Mouse (Mus musculus) hindbrain, embryonic 13.5 days (tissue): ENCODE results near the gene Alg14. TPM values are rescaled to one million over a fixed set of nuclear protein-coding genes. Genes with fewer than 3 reads are reported as not detected.

Source experiments
- ATAC-seq: fragments of 200-750 bp; cut with Nextera tagmentation; 2 replicates; pipeline ENCODE4 v1.8.0; 2017; ENCODE audit warnings: moderate TSS enrichment; ENCODE audit not compliant: low FRiP score
- H3K27ac ChIP-seq: fragments of 300-500 bp; sonication (generic); 2 replicates; pipeline ENCODE4 v1.5.1; 2015; ENCODE audit warnings: inconsistent platforms, mild to moderate bottlenecking, moderate library complexity
- H3K27me3 ChIP-seq: fragments of 300-500 bp; sonication (generic); 2 replicates; pipeline ENCODE4 v1.6.1; 2015; ENCODE audit warnings: mild to moderate bottlenecking, inconsistent platforms
- H3K36me3 ChIP-seq: fragments of 300-500 bp; sonication (generic); 2 replicates; pipeline ENCODE4 v1.6.1; 2015; ENCODE audit warnings: mild to moderate bottlenecking, inconsistent platforms
- H3K4me1 ChIP-seq: fragments of 300-500 bp; sonication (generic); replicated peaks from 2 replicates; pipeline ENCODE4 v1.6.1; 2015; ENCODE audit warnings: inconsistent platforms
- H3K4me2 ChIP-seq: fragments of 300-500 bp; sonication (generic); 2 replicates; pipeline ENCODE4 v1.6.1; 2015; ENCODE audit warnings: inconsistent platforms, mild to moderate bottlenecking, moderate library complexity
- H3K4me3 ChIP-seq: fragments of 300-500 bp; sonication (generic); 2 replicates; pipeline ENCODE4 v1.5.1; 2015; ENCODE audit warnings: mild to moderate bottlenecking, inconsistent platforms
- H3K9ac ChIP-seq: fragments of 300-500 bp; sonication (generic); 2 replicates; pipeline ENCODE4 v1.6.1; 2015; ENCODE audit warnings: mild to moderate bottlenecking, inconsistent platforms
- H3K9me3 ChIP-seq: fragments of 300-500 bp; sonication (generic); 2 replicates; pipeline ENCODE4 v1.6.1; 2016; ENCODE audit warnings: inconsistent platforms
- WGBS: fragments of 180-500 bp; shearing (Covaris S2); methylation state at CpG from one replicate; pipeline ENCODE4 v1.1.7; 2015; 5-methylcytosine and 5-hydroxymethylcytosine counted together
- polyA plus RNA-seq: library from polyadenylated mRNA; unstranded; fragments of >200 nt; fragmentation: Nextera tagmentation; extraction: Ambion mirVana; gene quantifications from 2 replicates; pipeline ENCODE4 v1.2.1, GENCODE M21; 2015

The Alg14 gene
- polyA plus RNA-seq, 1 experiment from 2014 or later = 39.7 TPM

DNA sequence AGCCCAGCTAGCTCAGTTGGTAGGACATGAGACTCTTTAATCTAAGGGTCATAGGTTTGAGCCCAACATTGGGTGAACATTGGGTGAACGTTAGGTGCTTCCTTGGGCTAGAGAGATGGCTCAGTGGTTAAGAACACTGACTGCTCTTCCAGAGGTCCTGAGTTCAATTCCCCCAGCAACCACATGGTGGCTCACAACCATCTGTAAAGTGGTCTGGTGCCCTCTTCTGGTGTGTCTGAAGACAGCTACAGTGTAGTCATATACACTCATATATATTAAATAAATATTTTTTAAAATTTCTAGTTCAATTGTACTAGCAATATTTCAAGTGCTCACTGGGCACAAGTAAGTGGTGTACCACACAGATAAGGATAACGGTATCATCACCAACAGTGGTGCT, 4.4 kb upstream of the Alg14 start:
- ATAC-seq = no peak
- H3K36me3 ChIP-seq = no peaks in the 10 kb centered on the region
- peaks cover 8% of the 10 kb centered on the region for H3K4me1 ChIP-seq
- H3K27me3 ChIP-seq = no peaks in the 10 kb centered on the region
- no peak overlapping the region for H3K27ac ChIP-seq
- H3K9ac ChIP-seq = no peak overlapping the region
- 100% methylated on average over 2 of the region's 2 CpGs for WGBS
- no peaks in the 10 kb centered on the region for H3K9me3 ChIP-seq
- no peak overlapping the region for H3K4me3 ChIP-seq
- H3K4me2 ChIP-seq = no peak overlapping the region

- H3K9me3 ChIP-seq = no peaks in the 10 kb centered on the region
- peak overlapping the region; percentile 70 for H3K9ac ChIP-seq
- peak overlapping the region; percentile 60; the same call in 1 of the 2 replicates for H3K4me3 ChIP-seq
- WGBS = 81% methylated on average over 8 of the region's 8 CpGs
- peak overlapping the region; percentile 94 for H3K27ac ChIP-seq
- peaks cover 8% of the 10 kb centered on the region for H3K4me1 ChIP-seq
- no peak for ATAC-seq
- no peaks in the 10 kb centered on the region for H3K36me3 ChIP-seq
- H3K27me3 ChIP-seq = no peaks in the 10 kb centered on the region
- peak overlapping the region; percentile 60 for H3K4me2 ChIP-seq
These were observed 892 bp upstream of the Alg14 start for GRCm38 (mm10) chr3:121290681-121291080.

GRCm38 (mm10) chr3:121291225-121291559, 381 bp upstream of the Alg14 start:
- 5% methylated on average over 7 of the region's 7 CpGs for WGBS
- Histone ChIP-seq H3K4me3 (peak overlapping the region; percentile 60), H3K9me3 (no peaks in the 10 kb centered on the region), H3K27ac (peak overlapping the region; percentile 94), H3K27me3 (no peaks in the 10 kb centered on the region), H3K4me1 (peaks cover 8% of the 10 kb centered on the region), H3K4me2 (peak overlapping the region; percentile 60), H3K36me3 (no peaks in the 10 kb centered on the region), H3K9ac (peak overlapping the region; percentile 70)
- no peak; the same call in 1 of the 2 replicates for ATAC-seq

GRCm38 (mm10) chr3:121294200-121294599, 2.6 kb downstream of the Alg14 start:
- no peak overlapping the region for H3K4me3 ChIP-seq
- H3K9me3 ChIP-seq = no peaks in the 10 kb centered on the region
- H3K4me2 ChIP-seq = no peak overlapping the region
- 85% methylated on average over 2 of the region's 2 CpGs for WGBS
- ATAC-seq = no peak
- H3K9ac ChIP-seq = no peak overlapping the region
- H3K36me3 ChIP-seq = no peaks in the 10 kb centered on the region
- no peaks in the 10 kb centered on the region for H3K27me3 ChIP-seq
- H3K27ac ChIP-seq = no peak overlapping the region
- H3K4me1 ChIP-seq = peaks cover 8% of the 10 kb centered on the region

DNA sequence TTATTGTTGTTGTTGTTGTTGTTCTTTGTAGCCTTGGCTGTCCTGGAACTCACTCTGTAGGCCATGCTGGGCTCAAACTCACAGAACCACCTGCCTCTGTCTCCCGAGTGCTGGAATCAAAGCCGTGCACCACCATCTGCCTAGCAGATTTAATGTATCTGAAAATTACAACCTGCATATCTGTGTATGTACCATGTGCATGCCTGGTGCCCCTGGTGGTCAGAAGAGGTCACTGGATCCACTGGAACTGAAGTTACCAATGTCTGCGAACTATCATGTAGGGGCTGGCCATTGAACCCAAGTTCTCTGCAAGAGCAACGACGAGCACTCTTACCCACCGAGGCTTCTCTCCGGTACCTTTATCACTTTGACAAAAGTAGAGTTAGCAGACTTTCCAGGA, 15.1 kb downstream of the Alg14 start:
- H3K36me3 ChIP-seq = 0 out of 2 replicates have a peak, but pooled peaks cover 3% of the 10 kb centered on the region
- no peak overlapping the region for H3K9ac ChIP-seq
- H3K4me3 ChIP-seq = no peak overlapping the region
- no peaks in the 10 kb centered on the region for H3K9me3 ChIP-seq
- ATAC-seq = no peak
- no peak overlapping the region for H3K4me2 ChIP-seq
- H3K27me3 ChIP-seq = no peaks in the 10 kb centered on the region
- H3K4me1 ChIP-seq = 0 out of 2 replicates have a peak, but pooled peaks cover 3% of the 10 kb centered on the region
- H3K27ac ChIP-seq = no peak overlapping the region
- 90% methylated on average over 7 of the region's 7 CpGs for WGBS

DNA sequence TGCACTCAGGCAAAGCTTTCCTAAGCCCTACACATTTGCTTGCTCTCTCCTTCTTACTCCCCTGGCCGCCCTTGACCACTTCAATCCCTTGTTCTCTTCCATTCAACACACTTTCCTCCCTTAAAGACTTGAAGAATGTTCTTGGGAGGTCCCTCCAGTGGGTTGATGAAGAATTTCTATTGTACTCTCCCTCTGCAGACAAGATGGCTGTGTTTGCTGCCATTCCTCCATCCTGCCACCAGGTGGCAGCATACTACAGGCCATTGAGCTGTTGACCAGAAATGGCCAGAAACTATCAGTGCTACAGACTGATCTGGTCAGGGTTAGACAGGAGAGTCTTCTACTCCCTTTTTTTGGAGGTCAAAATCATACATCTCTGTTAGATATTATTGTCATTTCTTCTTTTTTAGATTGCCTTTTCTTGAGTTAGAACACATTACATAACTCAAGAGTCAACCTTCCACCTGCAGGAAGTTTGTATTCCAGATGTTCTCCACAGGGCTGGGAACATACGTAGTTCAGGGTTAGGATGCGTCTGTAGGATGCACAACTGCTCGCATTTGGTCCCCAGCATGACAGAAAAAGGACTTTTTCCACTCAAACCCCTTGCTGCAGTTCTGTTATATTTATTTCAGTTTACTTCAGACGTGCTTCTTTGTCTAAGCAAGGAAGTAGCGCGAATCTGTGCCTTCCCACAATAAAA, 16.1 kb downstream of the Alg14 start:
- Histone ChIP-seq H3K27ac (no peak overlapping the region), H3K4me1 (0 out of 2 replicates have a peak, but pooled peaks cover 3% of the 10 kb centered on the region), H3K36me3 (no peaks in the 10 kb centered on the region), H3K27me3 (no peaks in the 10 kb centered on the region), H3K4me2 (no peak overlapping the region), H3K4me3 (no peak overlapping the region), H3K9me3 (no peaks in the 10 kb centered on the region), H3K9ac (no peak overlapping the region)
- ATAC-seq = peak; percentile 85
- WGBS = 78% methylated on average over 7 of the region's 7 CpGs

GRCm38 (mm10) chr3:121308935-121309334, 17.4 kb downstream of the Alg14 start:
- ATAC-seq = no peak
- peaks cover 12% of the 10 kb centered on the region; the same call in 1 of the 2 replicates for H3K4me1 ChIP-seq
- no peak overlapping the region for H3K27ac ChIP-seq
- H3K27me3 ChIP-seq = no peaks in the 10 kb centered on the region
- WGBS = 78% methylated on average over 5 of the region's 5 CpGs
- H3K9ac ChIP-seq = no peak overlapping the region
- no peaks in the 10 kb centered on the region for H3K36me3 ChIP-seq
- H3K9me3 ChIP-seq = no peaks in the 10 kb centered on the region
- H3K4me3 ChIP-seq = no peak overlapping the region
- H3K4me2 ChIP-seq = no peak overlapping the region

DNA sequence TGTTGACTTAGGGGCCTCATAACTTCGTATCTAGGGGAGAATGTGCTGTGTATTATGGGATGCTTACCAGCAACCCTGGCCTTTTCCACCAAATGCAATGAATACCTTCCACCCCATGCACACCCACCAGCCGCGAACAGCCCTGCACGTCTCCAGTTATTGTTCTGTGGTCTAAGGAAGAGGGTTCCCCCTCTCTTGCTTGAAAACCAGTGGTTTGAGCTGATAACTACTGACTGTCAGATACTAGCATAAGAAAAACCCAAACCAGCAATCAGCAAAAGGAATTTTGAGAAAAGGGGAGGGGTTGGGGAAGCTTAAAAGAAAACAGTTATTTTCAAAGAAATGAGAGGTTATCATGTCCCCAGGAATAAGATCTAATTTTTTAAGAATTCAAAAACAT, 17.9 kb downstream of the Alg14 start:
- H3K4me2 ChIP-seq = no peak overlapping the region
- no peaks in the 10 kb centered on the region for H3K27me3 ChIP-seq
- 74% methylated on average over 4 of the region's 4 CpGs for WGBS
- no peaks in the 10 kb centered on the region for H3K36me3 ChIP-seq
- H3K27ac ChIP-seq = no peak overlapping the region
- H3K4me3 ChIP-seq = no peak overlapping the region
- H3K4me1 ChIP-seq = peaks cover 12% of the 10 kb centered on the region; the same call in 1 of the 2 replicates
- no peaks in the 10 kb centered on the region for H3K9me3 ChIP-seq
- H3K9ac ChIP-seq = no peak overlapping the region
- no peak for ATAC-seq

DNA sequence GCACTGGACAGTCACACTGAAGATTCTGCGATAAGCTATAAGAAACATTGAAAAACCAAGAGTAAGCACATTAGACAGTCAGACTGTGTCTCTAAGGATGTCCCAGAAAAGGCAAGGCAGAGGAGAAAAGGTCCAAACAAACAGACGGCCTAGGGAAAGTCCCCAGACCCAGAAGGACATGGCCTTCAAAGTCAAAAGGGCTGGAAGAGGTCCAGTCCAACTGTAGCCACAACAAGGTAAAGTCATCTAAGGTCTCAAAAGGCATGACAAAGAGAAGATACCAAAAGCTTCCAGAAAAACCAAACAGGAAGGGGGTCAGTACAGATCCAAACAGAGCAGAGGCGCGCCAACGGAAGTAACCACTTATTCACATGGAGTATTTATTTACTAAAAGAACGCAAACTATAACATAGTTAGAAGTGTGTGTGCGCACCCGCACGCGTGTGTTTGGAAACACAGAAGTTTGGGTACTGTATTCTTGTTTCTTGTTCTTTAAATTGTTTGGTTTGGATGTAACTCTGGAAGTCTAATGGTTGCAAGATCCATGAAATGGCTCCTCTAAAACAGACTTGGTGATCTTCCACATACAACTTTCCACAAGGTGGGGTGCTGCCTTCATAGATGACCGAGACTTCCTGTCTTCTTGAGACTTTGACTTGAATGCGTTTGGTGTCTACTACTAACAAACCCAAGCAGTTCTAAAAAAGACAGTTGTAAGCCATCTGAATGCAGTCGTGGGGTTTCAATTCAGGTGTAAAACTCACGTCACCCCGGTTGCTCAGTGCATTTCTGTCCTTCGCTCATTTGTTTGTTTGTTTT, 18.5 kb downstream of the Alg14 start:
- ATAC-seq = no peak
- H3K27ac ChIP-seq = no peak overlapping the region
- 90% methylated on average over 16 of the region's 16 CpGs for WGBS
- no peak overlapping the region for H3K9ac ChIP-seq
- no peaks in the 10 kb centered on the region for H3K27me3 ChIP-seq
- no peak overlapping the region for H3K4me2 ChIP-seq
- no peaks in the 10 kb centered on the region for H3K9me3 ChIP-seq
- H3K4me1 ChIP-seq = peaks cover 12% of the 10 kb centered on the region; the same call in 1 of the 2 replicates
- no peaks in the 10 kb centered on the region; the same call in 1 of the 2 replicates for H3K36me3 ChIP-seq
- no peak overlapping the region for H3K4me3 ChIP-seq

DNA sequence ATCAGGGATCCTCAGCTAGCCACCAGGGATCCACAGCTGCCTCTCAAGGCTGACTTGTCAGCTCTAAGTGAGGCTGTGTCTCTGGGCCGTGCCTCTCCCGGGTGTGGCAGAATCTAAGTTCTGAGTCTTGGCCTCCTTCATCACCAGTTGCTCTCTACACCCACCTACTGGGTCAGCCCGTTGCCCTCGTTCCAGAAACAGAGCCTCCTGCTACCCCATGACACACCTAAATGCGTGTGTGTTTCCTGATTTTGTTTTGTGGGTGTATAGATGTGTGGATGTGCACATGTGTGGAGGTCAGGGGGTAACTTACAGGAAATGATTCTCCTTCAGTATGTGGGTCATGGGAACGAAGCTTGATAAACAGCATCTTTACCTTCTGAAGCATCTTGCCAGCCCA, 20.9 kb downstream of the Alg14 start:
- no peak for ATAC-seq
- H3K27ac ChIP-seq = no peak overlapping the region
- H3K9me3 ChIP-seq = no peaks in the 10 kb centered on the region
- no peak overlapping the region for H3K4me2 ChIP-seq
- peaks cover 7% of the 10 kb centered on the region; the same call in 1 of the 2 replicates for H3K36me3 ChIP-seq
- no peak overlapping the region for H3K4me3 ChIP-seq
- H3K9ac ChIP-seq = no peak overlapping the region
- H3K27me3 ChIP-seq = no peaks in the 10 kb centered on the region
- H3K4me1 ChIP-seq = peaks cover 12% of the 10 kb centered on the region; the same call in 1 of the 2 replicates
- WGBS = 83% methylated on average over 6 of the region's 6 CpGs

DNA sequence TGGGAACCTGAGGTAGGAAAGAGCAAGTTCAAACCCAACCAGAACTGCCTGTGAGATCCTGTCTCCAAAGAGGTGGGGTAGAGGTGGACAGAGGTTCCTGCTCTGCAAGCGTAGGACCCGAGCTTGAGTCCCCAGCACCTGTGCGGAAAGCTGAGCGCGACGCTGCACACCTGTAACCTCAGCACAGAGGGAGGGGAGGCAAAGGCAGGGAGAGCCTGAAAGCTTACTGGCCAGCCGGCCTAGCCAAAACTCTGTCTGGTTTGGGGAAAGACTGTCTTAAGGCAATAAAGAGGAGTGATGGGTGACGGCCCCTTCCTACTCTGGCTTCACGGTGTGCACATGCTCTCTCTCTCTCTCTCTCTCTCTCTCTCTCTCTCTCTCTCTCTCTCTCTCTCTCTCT, 21.4 kb downstream of the Alg14 start:
- 67% methylated on average over 9 of the region's 9 CpGs for WGBS
- Histone ChIP-seq H3K4me1 (peaks cover 12% of the 10 kb centered on the region; the same call in 1 of the 2 replicates), H3K27me3 (no peaks in the 10 kb centered on the region), H3K36me3 (peaks cover 7% of the 10 kb centered on the region; the same call in 1 of the 2 replicates), H3K4me3 (no peak overlapping the region), H3K9me3 (no peaks in the 10 kb centered on the region), H3K4me2 (no peak overlapping the region), H3K27ac (no peak overlapping the region), H3K9ac (no peak overlapping the region)
- ATAC-seq = no peak

GRCm38 (mm10) chr3:121314149-121314548, 22.6 kb downstream of the Alg14 start:
- Histone ChIP-seq H3K9me3 (no peaks in the 10 kb centered on the region), H3K4me2 (no peak overlapping the region), H3K9ac (no peak overlapping the region), H3K4me1 (peaks cover 9% of the 10 kb centered on the region; the same call in 1 of the 2 replicates), H3K27me3 (no peaks in the 10 kb centered on the region), H3K4me3 (no peak overlapping the region), H3K27ac (no peak overlapping the region), H3K36me3 (peaks cover 7% of the 10 kb centered on the region; the same call in 1 of the 2 replicates)
- 95% methylated on average over 6 of the region's 6 CpGs for WGBS
- ATAC-seq = no peak
